Mouse (Mus musculus) heart, embryonic 16.5 days (tissue): ENCODE measurements around the gene Ypel4. TPM values are rescaled to one million over a fixed set of nuclear protein-coding genes. Genes with fewer than 3 reads are reported as not detected.

Source experiments
- ATAC-seq: fragments of 200-750 bp; cut with Nextera tagmentation; replicated peaks from 2 replicates; pipeline ENCODE4 v1.8.0; 2017; ENCODE audit warnings: moderate number of reproducible peaks; ENCODE audit not compliant: insufficient read depth, low FRiP score; ENCODE audit errors: extremely low read depth
- H3K27ac ChIP-seq: fragments of 300-500 bp; sonication (generic); 2 replicates; pipeline ENCODE4 v1.5.1; 2014; ENCODE audit warnings: mild to moderate bottlenecking, low read length, control low read depth, moderate library complexity
- H3K27me3 ChIP-seq: fragments of 300-500 bp; sonication (generic); 2 replicates; pipeline ENCODE4 v1.6.1; 2014; ENCODE audit warnings: low read length, mixed read lengths; ENCODE audit not compliant: control insufficient read depth, insufficient read depth
- H3K36me3 ChIP-seq: fragments of 300-500 bp; sonication (generic); 2 replicates; pipeline ENCODE4 v1.6.1; 2014; ENCODE audit not compliant: control insufficient read depth, insufficient read depth
- H3K4me1 ChIP-seq: fragments of 300-500 bp; sonication (generic); 2 replicates; pipeline ENCODE4 v1.6.1; 2014; ENCODE audit warnings: low read length, mixed read lengths; ENCODE audit not compliant: control insufficient read depth, insufficient read depth
- H3K4me2 ChIP-seq: fragments of 300-500 bp; sonication (generic); 2 replicates; pipeline ENCODE4 v1.6.1; 2014; ENCODE audit warnings: low read depth, mild to moderate bottlenecking, control low read depth, low read length
- H3K4me3 ChIP-seq: fragments of 300-500 bp; sonication (generic); 2 replicates; pipeline ENCODE4 v1.5.1; 2014; ENCODE audit warnings: mild to moderate bottlenecking, control low read depth, low read length
- H3K9ac ChIP-seq: fragments of 300-500 bp; sonication (generic); 2 replicates; pipeline ENCODE4 v1.6.1; 2014; ENCODE audit warnings: low read length, control low read depth
- H3K9me3 ChIP-seq: fragments of 300-500 bp; sonication (generic); replicated peaks from 2 replicates; pipeline ENCODE4 v1.6.1; 2016; ENCODE audit warnings: low read length; ENCODE audit not compliant: control insufficient read depth
- WGBS: fragments of 180-500 bp; shearing (Covaris S2); extraction: QIAGEN DNeasy Blood & Tissue Kit; methylation state at CpG from one replicate; pipeline ENCODE4 v1.1.7; 2014; 5-methylcytosine and 5-hydroxymethylcytosine counted together
- polyA plus RNA-seq: library from polyadenylated mRNA; unstranded; fragments of >200 nt; fragmentation: Nextera tagmentation; extraction: Ambion mirVana; gene quantifications from 2 replicates; pipeline ENCODE4 v1.2.1, GENCODE M21; 2015

The Ypel4 gene
- polyA plus RNA-seq: 2.4 and 2.6 TPM in 2 replicates

DNA sequence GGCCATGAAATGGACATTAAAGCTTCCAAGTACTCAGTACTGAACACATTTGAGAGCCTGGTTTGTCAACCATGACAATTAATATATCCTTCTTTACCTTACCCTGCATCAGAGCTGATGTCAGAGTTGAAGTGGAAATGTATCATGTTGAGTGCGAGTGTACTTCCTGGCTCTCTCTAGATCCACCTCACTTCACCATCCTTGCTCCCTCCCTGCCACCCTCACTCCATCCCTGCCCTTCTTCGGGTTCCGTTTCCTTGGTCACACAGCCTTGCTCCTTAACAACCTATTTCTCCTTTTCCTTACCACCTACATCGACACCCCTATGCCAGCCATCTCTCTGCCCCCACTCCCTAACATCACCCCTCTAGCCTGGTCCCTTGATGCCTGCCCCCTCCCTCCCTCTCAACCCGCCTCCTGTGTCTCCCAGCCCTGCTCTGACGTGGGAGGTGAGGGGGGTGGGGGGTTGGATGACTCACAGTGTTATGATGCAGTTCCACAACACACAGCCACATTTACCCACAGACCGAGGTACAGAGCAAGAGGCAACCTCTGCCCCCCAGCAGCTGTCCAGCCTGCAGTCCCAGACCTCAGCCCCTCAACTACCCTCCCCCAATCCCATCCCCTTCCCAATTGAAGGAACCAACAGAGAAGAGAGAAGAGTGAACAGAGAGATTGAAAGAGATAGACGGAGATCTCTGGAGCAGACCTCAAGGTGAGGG is at the start of gene Ypel4:
Gene Ypel4, plus strand, starts transcription at position 480 of the 722 bp plus-strand sequence.
- Histone ChIP-seq H3K9ac (peak within 1 kb of the TSS; percentile 35), H3K4me3 (peak within 1 kb of the TSS; percentile 45), H3K27me3 (peaks cover 11% of the 10 kb centered on the region), H3K36me3 (no peaks in the 10 kb centered on the region), H3K27ac (no peak within 1 kb of the TSS), H3K9me3 (no peaks in the 10 kb centered on the region), H3K4me2 (peak within 1 kb of the TSS; percentile 62), H3K4me1 (peaks cover 24% of the 10 kb centered on the region)
- WGBS: 3% methylated on average over 8 of the region's 8 CpGs
- 0 out of 2 replicates have a peak, but pooled peaks have one; percentile 15 for ATAC-seq

- Histone ChIP-seq H3K27me3 (no peaks in the 10 kb centered on the region), H3K9me3 (no peaks in the 10 kb centered on the region), H3K4me1 (no peaks in the 10 kb centered on the region), H3K4me2 (no peak overlapping the region), H3K4me3 (no peak overlapping the region), H3K27ac (no peak overlapping the region), H3K36me3 (peaks cover 67% of the 10 kb centered on the region), H3K9ac (no peak overlapping the region)
- no peak for ATAC-seq
- 76% methylated on average over 2 of the region's 2 CpGs for WGBS
These were observed 45.6 kb upstream of the Ypel4 start for GRCm38 (mm10) chr2:84688080-84688844.

DNA sequence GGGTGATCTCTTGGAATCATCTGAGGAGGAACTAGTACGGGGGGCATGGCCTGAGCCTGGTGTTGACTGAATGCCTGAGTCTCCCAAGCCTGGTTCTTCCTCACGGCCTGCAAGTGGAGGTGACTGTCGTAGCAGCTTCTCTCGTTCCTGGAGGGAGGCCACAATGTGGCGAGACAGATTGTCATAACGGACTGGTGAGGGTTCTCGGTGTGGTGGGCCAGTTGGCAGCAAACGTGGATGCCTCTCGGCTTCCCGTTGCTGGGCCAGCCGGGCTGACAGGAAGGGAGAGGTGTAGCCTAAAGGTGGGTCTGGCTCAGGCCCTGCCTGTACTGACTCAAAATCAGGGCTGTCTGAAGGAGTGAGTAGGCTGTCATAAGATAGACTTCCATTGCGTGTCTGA is 43.8 kb upstream of the Ypel4 start:
- no peak overlapping the region for H3K27ac ChIP-seq
- H3K27me3 ChIP-seq: no peaks in the 10 kb centered on the region
- H3K9ac ChIP-seq: no peak overlapping the region
- no peak for ATAC-seq
- no peaks in the 10 kb centered on the region for H3K4me1 ChIP-seq
- H3K4me3 ChIP-seq: no peak overlapping the region
- peaks cover 69% of the 10 kb centered on the region for H3K36me3 ChIP-seq
- 84% methylated on average over 12 of the region's 12 CpGs for WGBS
- no peak overlapping the region for H3K4me2 ChIP-seq
- no peaks in the 10 kb centered on the region for H3K9me3 ChIP-seq

DNA sequence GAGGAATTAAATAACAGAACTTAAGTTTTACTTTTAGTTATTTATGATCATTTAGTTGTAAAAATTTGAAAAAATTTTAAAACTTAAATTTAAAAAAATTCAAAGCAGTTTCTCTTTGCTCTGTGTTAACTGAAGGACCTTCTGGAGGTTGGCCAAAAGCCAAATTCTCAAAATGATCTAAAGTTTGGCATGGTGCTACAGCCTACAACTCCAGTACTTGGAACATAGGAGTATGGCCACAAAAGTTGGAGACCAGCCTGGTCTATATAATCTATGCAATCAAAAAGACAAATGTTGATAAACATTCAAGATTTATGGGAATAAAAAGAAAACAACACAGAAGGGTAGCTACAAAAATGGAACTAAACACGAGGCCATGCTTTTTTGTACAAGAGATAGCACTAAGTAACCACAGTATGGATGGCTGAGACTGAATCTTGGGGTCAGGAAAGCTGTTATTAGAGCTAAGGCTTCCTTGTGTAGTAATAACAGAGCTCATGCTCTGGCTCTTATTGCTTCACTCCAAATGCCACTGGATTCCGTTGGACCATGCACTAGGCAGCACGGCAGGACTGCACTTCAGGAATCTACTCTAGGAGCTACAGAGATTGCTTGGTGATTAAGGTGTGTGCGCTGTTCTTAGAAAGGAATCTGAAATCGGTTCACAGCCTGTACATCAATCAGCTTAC is 38.7 kb upstream of the Ypel4 start:
- Histone ChIP-seq H3K27ac (no peak overlapping the region), H3K27me3 (no peaks in the 10 kb centered on the region), H3K4me3 (no peak overlapping the region), H3K4me2 (no peak overlapping the region), H3K9ac (no peak overlapping the region), H3K36me3 (peaks cover 45% of the 10 kb centered on the region), H3K9me3 (no peaks in the 10 kb centered on the region), H3K4me1 (no peaks in the 10 kb centered on the region)
- ATAC-seq: no peak
- 79% methylated on average over 5 of the region's 5 CpGs for WGBS

- Histone ChIP-seq H3K4me1 (no peaks in the 10 kb centered on the region), H3K9ac (no peak overlapping the region), H3K9me3 (no peaks in the 10 kb centered on the region), H3K4me2 (no peak overlapping the region), H3K27me3 (no peaks in the 10 kb centered on the region), H3K27ac (no peak overlapping the region), H3K36me3 (peaks cover 7% of the 10 kb centered on the region), H3K4me3 (no peak overlapping the region)
- ATAC-seq: no peak
- WGBS: 79% methylated on average over 1 of the region's 1 CpGs
These were observed 30.4 kb upstream of the Ypel4 start for GRCm38 (mm10) chr2:84703497-84703896.

- Histone ChIP-seq H3K27me3 (no peaks in the 10 kb centered on the region), H3K4me2 (no peak overlapping the region), H3K9ac (no peak overlapping the region), H3K4me3 (no peak overlapping the region), H3K9me3 (no peaks in the 10 kb centered on the region), H3K4me1 (no peaks in the 10 kb centered on the region), H3K36me3 (peaks cover 7% of the 10 kb centered on the region), H3K27ac (no peak overlapping the region)
- ATAC-seq: no peak
- WGBS: 72% methylated on average over 5 of the region's 5 CpGs
These were observed 29.5 kb upstream of the Ypel4 start for GRCm38 (mm10) chr2:84704329-84704728.

DNA sequence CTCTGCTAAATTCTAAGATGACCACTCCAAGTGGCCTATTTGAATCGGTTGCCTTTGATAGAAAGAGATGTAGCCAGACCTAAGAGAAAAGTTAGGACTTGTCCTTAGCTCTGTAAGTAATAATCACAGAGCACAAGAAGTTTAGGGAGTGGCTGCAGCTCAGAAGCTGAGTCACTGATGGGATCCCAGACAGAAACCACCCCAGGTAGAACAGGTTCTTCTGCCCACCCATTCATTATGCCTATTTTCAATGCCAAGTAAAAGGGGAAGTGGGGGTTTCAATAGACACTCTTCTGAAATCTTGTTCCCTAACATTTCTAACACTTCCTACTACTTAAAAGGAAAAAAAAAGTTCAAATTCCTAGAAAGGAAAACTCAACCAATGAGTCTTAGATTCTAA is 28.6 kb upstream of the Ypel4 start:
- no peak for ATAC-seq
- Histone ChIP-seq H3K9me3 (no peaks in the 10 kb centered on the region), H3K9ac (no peak overlapping the region), H3K4me2 (no peak overlapping the region), H3K36me3 (peaks cover 13% of the 10 kb centered on the region), H3K27ac (no peak overlapping the region), H3K27me3 (no peaks in the 10 kb centered on the region), H3K4me1 (no peaks in the 10 kb centered on the region), H3K4me3 (no peak overlapping the region)
- WGBS: 88% methylated on average over 1 of the region's 1 CpGs

GRCm38 (mm10) chr2:84707523-84707922 is 26.3 kb upstream of the Ypel4 start:
- Histone ChIP-seq H3K36me3 (peaks cover 13% of the 10 kb centered on the region), H3K4me3 (no peak overlapping the region), H3K9me3 (no peaks in the 10 kb centered on the region), H3K27ac (no peak overlapping the region), H3K9ac (no peak overlapping the region), H3K4me2 (no peak overlapping the region), H3K4me1 (peaks cover 5% of the 10 kb centered on the region), H3K27me3 (no peaks in the 10 kb centered on the region)
- WGBS: 77% methylated on average over 1 of the region's 1 CpGs
- ATAC-seq: no peak

DNA sequence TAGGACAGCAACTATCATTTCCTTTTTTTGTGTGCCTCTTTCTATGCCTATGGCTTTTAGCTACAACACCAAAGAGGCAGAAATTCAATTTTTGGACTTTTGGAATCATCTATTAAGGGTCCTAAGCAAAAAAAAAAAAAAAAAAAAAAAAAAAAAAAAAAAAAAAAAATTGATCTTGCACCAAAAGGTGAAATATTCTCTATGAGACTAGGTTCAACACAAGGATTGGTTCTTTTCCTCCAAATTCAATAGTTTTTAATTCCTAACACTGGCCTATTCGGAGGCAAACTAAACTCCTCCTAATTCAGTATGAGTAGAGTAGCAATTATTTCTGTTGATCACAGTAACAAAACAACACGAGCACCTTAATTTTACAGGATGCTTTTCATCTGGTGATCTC is 22.0 kb upstream of the Ypel4 start:
- no peaks in the 10 kb centered on the region for H3K9me3 ChIP-seq
- H3K36me3 ChIP-seq: peaks cover 11% of the 10 kb centered on the region
- H3K4me1 ChIP-seq: peaks cover 18% of the 10 kb centered on the region
- H3K9ac ChIP-seq: no peak overlapping the region
- ATAC-seq: no peak
- WGBS: 86% methylated on average over 2 of the region's 2 CpGs
- H3K4me3 ChIP-seq: no peak overlapping the region
- H3K4me2 ChIP-seq: no peak overlapping the region
- H3K27me3 ChIP-seq: no peaks in the 10 kb centered on the region
- no peak overlapping the region for H3K27ac ChIP-seq
